Mouse (Mus musculus): ENCODE measurements at regions not wholly inside any gene's neighbourhood (a gene's known extent, or its start where the extent isn't known, plus 50 kb on each side); places are given as distances from the start of the nearest gene placed in this dataset.

GRCm38 (mm10) chr1:83653661-83654060, 245.7 kb upstream of the Sphkap start:
- TF ChIP-seq POLR2A (IDR thresholded peaks at IDR 0.05; ENCODE audit: borderline replicate concordance, extremely low read depth, low read depth, low read length) (no peak), CTCF (IDR thresholded peaks at IDR 0.05; ENCODE audit: insufficient read depth, low read length) (no peak)
